Mouse (Mus musculus) heart, adult 2 months (tissue): ENCODE measurements around the gene Tbc1d1. TPM values are rescaled to one million over a fixed set of nuclear protein-coding genes. Genes with fewer than 3 reads are reported as not detected.

Experiments used
- DNase-seq, 2 experiments: peaks; one replicate each; pipeline ENCODE4 v3.0.0; 2021
- H3K27ac ChIP-seq: fragments of 200-600 bp; 2 replicates; pipeline ENCODE4 v1.8.1; 2022
- H3K27me3 ChIP-seq: fragments of 200-500 bp; 2 replicates; pipeline ENCODE4 v1.6.1; 2012; ENCODE audit warnings: mild to moderate bottlenecking, low read length, inconsistent platforms, mixed read lengths; ENCODE audit not compliant: control insufficient read depth, insufficient read depth
- H3K36me3 ChIP-seq: fragments of 200-500 bp; 2 replicates; pipeline ENCODE4 v1.6.1; 2012; ENCODE audit warnings: low read length, inconsistent platforms; ENCODE audit not compliant: control insufficient read depth, insufficient read depth
- H3K4me1 ChIP-seq: fragments of 200-500 bp; 2 replicates; pipeline ENCODE4 v1.6.1; 2011; ENCODE audit warnings: low read length; ENCODE audit not compliant: control insufficient read depth, insufficient read depth
- H3K4me3 ChIP-seq: fragments of 200-600 bp; 2 replicates; pipeline ENCODE4 v1.8.1; 2022
- H3K79me2 ChIP-seq: fragments of 200-500 bp; replicated peaks from 2 replicates; pipeline ENCODE4 v1.6.1; 2012; ENCODE audit warnings: mild to moderate bottlenecking, inconsistent platforms, low read length, moderate library complexity, mixed read lengths; ENCODE audit not compliant: control insufficient read depth, insufficient read depth
- H3K9ac ChIP-seq: fragments of 200-500 bp; 2 replicates; pipeline ENCODE4 v1.6.1; 2012; ENCODE audit warnings: low read depth, mild to moderate bottlenecking, control low read depth, inconsistent platforms, low read length, mixed read lengths
- CTCF ChIP-seq: fragments of 200-600 bp; IDR thresholded peaks from 2 replicates; pipeline ENCODE4 v1.8.1; 2022; ENCODE audit warnings: antibody characterized with exemption, mild to moderate bottlenecking, moderate library complexity
- EP300 ChIP-seq: fragments of 200-500 bp; IDR thresholded peaks from 2 replicates; pipeline ENCODE4 v1.6.1; 2011; ENCODE audit warnings: low read depth, low read length, control low read depth; ENCODE audit not compliant: insufficient read depth
- POLR2A ChIP-seq: fragments of 200-500 bp; IDR thresholded peaks from 2 replicates; pipeline ENCODE4 v1.6.1; 2011; ENCODE audit warnings: mild to moderate bottlenecking, low read depth, low read length, control low read depth; ENCODE audit not compliant: insufficient read depth
- WGBS: fragments of 180-500 bp; shearing (Covaris S2); methylation state at CpG from one replicate; pipeline ENCODE4 v1.1.7; 2018; 5-methylcytosine and 5-hydroxymethylcytosine counted together
- intact Hi-C: fragments of 180-260 bp; cut with DNase I; formaldehyde crosslinking; loops from one replicate; pipeline ENCODE4 v1.15.1; 2025
- polyA plus RNA-seq: library from polyadenylated mRNA; depleted of rRNA; stranded (reverse); fragments of >200 nt; gene quantifications from 2 replicates; pipeline ENCODE4 v1.2.3, GENCODE M21; 2012
- total RNA-seq, 2 experiments: library from RNA; stranded (reverse); gene quantifications; 2 replicates each; pipeline ENCODE4 v1.2.3; 2021

Gene Tbc1d1
- total and polyA plus RNA-seq, 3 experiments = 13.2 to 22.1 (median 13.6) TPM

GRCm38 (mm10) chr5:64378591-64379275 lies 222.6 kb downstream of the Tbc1d1 start:
- peaks cover 3% of the 10 kb centered on the region; the same call in 1 of the 2 replicates for H3K36me3 ChIP-seq

GRCm38 (mm10) chr5:64379829-64380228 lies 223.7 kb downstream of the Tbc1d1 start:
- Histone ChIP-seq H3K27me3 (no peaks in the 10 kb centered on the region), H3K9ac (no peak overlapping the region), H3K4me1 (peaks cover 27% of the 10 kb centered on the region), H3K4me3 (no peak overlapping the region), H3K27ac (peak overlapping the region; percentile 73), H3K36me3 (peaks cover 3% of the 10 kb centered on the region; the same call in 1 of the 2 replicates), H3K79me2 (no peaks in the 10 kb centered on the region)
- intact Hi-C loops = loop anchor here (5.0 kb wide), 1 partner anchor 322 kb away; no protein-coding TSS in a partner anchor
- TF ChIP-seq POLR2A = no peak
- TF ChIP-seq CTCF = no peak
- TF ChIP-seq EP300 = no peak
- DNase-seq = no peak
- WGBS = 92% methylated on average over 5 of the region's 5 CpGs

More at GRCm38 (mm10) chr5:64378591-64379275, 222.6 kb downstream of the Tbc1d1 start:
- H3K27ac ChIP-seq = peak overlapping the region; percentile 73
- no peak overlapping the region for H3K9ac ChIP-seq
- TF ChIP-seq EP300 (no peak), CTCF (no peak), POLR2A (no peak)
- WGBS = 31% methylated on average over 13 of the region's 13 CpGs
- H3K27me3 ChIP-seq = no peaks in the 10 kb centered on the region
- peaks cover 27% of the 10 kb centered on the region for H3K4me1 ChIP-seq
- H3K4me3 ChIP-seq = no peak overlapping the region
- intact Hi-C loops = no loop called here
- no peaks in the 10 kb centered on the region for H3K79me2 ChIP-seq
- peak in 1 of 2 experiments; percentile 68 for DNase-seq

- no peak overlapping the region for H3K9ac ChIP-seq
- H3K27ac ChIP-seq = peak overlapping the region; percentile 73
- H3K36me3 ChIP-seq = peaks cover 3% of the 10 kb centered on the region; the same call in 1 of the 2 replicates
- intact Hi-C loops = loop anchor here (5.0 kb wide), 1 partner anchor 321 kb away; no protein-coding TSS in a partner anchor
- DNase-seq = peak in 1 of 2 experiments; percentile 71
- H3K4me1 ChIP-seq = peaks cover 26% of the 10 kb centered on the region
- H3K4me3 ChIP-seq = no peak overlapping the region
- no peaks in the 10 kb centered on the region for H3K79me2 ChIP-seq
- no peaks in the 10 kb centered on the region for H3K27me3 ChIP-seq
- WGBS = 42% methylated on average over 10 of the region's 11 CpGs
- TF ChIP-seq CTCF (no peak), EP300 (no peak), POLR2A (no peak)
These were observed 224.7 kb downstream of the Tbc1d1 start for GRCm38 (mm10) chr5:64380698-64381375.

GRCm38 (mm10) chr5:64381538-64381937 lies 225.4 kb downstream of the Tbc1d1 start:
- H3K27me3 ChIP-seq = no peaks in the 10 kb centered on the region
- H3K79me2 ChIP-seq = no peaks in the 10 kb centered on the region
- 23% methylated on average over 8 of the region's 8 CpGs for WGBS
- H3K36me3 ChIP-seq = peaks cover 3% of the 10 kb centered on the region; the same call in 1 of the 2 replicates
- H3K4me3 ChIP-seq = no peak overlapping the region
- no peak overlapping the region for H3K9ac ChIP-seq
- H3K4me1 ChIP-seq = peaks cover 26% of the 10 kb centered on the region
- TF ChIP-seq CTCF = no peak
- no peak for TF ChIP-seq EP300
- no peak for TF ChIP-seq POLR2A
- peak in 1 of 2 experiments; percentile 24 for DNase-seq
- H3K27ac ChIP-seq = peak overlapping the region; percentile 73; the same call in 1 of the 2 replicates
- intact Hi-C loops = loop anchor here (5.0 kb wide), 1 partner anchor 321 kb away; no protein-coding TSS in a partner anchor

GRCm38 (mm10) chr5:64382451-64383057 lies 226.4 kb downstream of the Tbc1d1 start:
- Histone ChIP-seq H3K9ac (no peak overlapping the region), H3K79me2 (no peaks in the 10 kb centered on the region), H3K27me3 (no peaks in the 10 kb centered on the region), H3K36me3 (peaks cover 3% of the 10 kb centered on the region; the same call in 1 of the 2 replicates), H3K4me1 (peaks cover 26% of the 10 kb centered on the region), H3K4me3 (no peak overlapping the region), H3K27ac (peak overlapping the region; percentile 54)
- peak; percentile 84 to 85 for DNase-seq
- peak; percentile 98 for TF ChIP-seq EP300
- peak; percentile 99 for TF ChIP-seq CTCF
- no peak for TF ChIP-seq POLR2A
- WGBS = 21% methylated on average over 8 of the region's 8 CpGs
- intact Hi-C loops = loop anchor here (1.0 to 5.0 kb wide), 5 partner anchors 93 to 484 kb away; no protein-coding TSS in a partner anchor
